Mouse (Mus musculus): ENCODE measurements at regions not wholly inside any gene's neighbourhood (a gene's known extent, or its start where the extent isn't known, plus 50 kb on each side); places are given as distances from the start of the nearest gene placed in this dataset.

DNA sequence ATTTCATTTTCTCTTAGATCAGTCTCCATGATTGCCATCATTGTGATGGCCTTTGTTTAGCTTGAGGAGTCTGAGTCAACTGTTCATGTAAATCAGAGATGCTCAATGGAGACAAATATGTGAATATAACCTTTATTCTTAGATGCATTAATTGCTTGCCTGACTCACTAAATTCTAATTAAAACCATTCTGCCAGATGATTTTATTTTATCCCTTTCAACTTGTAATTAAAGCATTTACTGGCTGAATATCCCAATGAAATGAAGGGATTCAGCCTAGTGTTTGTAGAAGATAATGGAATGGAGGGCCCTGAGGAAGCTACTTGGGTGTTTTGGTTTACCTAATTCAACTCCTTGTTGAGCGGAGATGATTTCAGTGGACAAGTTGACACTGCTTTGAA, 777.1 kb upstream of the Auts2 start:
- Histone ChIP-seq H3K27me3 (replicated peaks) (no peaks in the 10 kb centered on the region), H3K9ac (ENCODE audit: insufficient read depth, low read depth) (no peak overlapping the region), H3K9me3 (replicated peaks; ENCODE audit: low read length) (peaks cover 45% of the 10 kb centered on the region), H3K4me1 (ENCODE audit: control insufficient read depth in 1 of 2, insufficient read depth in 2 of 2) (no peaks in the 10 kb centered on the region), H3K79me2 (replicated peaks; ENCODE audit: control insufficient read depth, extremely low read depth, insufficient read depth, poor library complexity, severe bottlenecking) (no peaks in the 10 kb centered on the region), H3K4me2 (ENCODE audit: insufficient read depth, low read depth, poor library complexity, severe bottlenecking) (no peak overlapping the region), H3K36me3 (replicated peaks in 1 of 2; ENCODE audit: control insufficient read depth in 1 of 2, insufficient read depth in 1 of 2, low read length in 1 of 2) (no peaks in the 10 kb centered on the region), H3K27ac (ENCODE audit: insufficient read depth, low read depth) (no peak overlapping the region), H3K4me3 (replicated peaks in 1 of 3; ENCODE audit: low read depth in 2 of 3, low read length in 2 of 3, poor library complexity in 1 of 3) (no peak overlapping the region)
- dilution Hi-C loops (cut with MboI; ENCODE audit: extremely low pct_ligation_motif_present, extremely low pct_unique_long_range_greater_than_20kb, low sequenced_read_pairs), result no loop called here
- in situ Hi-C loops (cut with MboI; ENCODE audit: low pct_ligation_motif_present, low pct_unique_long_range_greater_than_20kb, low sequenced_read_pairs), result no loop called here
- no peak for TF ChIP-seq CTCF (conservative IDR thresholded peaks at IDR 0.05 in 1 of 2, IDR thresholded peaks at IDR 0.05 in 1 of 2; ENCODE audit: low read depth in 2 of 2, low read length in 2 of 2)
- no peak for TF ChIP-seq TBP (conservative IDR thresholded peaks at IDR 0.05; ENCODE audit: low read depth, low read length)
- no peak for TF ChIP-seq ZC3H11A (IDR thresholded peaks at IDR 0.05; ENCODE audit: low read depth, low read length)
- TF ChIP-seq MEF2A (IDR thresholded peaks at IDR 0.05; ENCODE audit: borderline replicate concordance, low read depth, low read length), result no peak
- TF ChIP-seq ZKSCAN1 (IDR thresholded peaks at IDR 0.05; ENCODE audit: borderline replicate concordance, low read depth, low read length), result no peak
- TF ChIP-seq ZMIZ1 (IDR thresholded peaks at IDR 0.05; ENCODE audit: low read depth, low read length), result no peak
- no peak for TF ChIP-seq NELFE (IDR thresholded peaks at IDR 0.05; ENCODE audit: low read depth, low read length)
- no peak for TF ChIP-seq TCF12 (IDR thresholded peaks at IDR 0.05; ENCODE audit: low read depth, low read length)
- TF ChIP-seq MAZ (IDR thresholded peaks at IDR 0.05; ENCODE audit: low read depth, low read length), result no peak
- TF ChIP-seq BHLHE40 (IDR thresholded peaks at IDR 0.05; ENCODE audit: low read depth, low read length), result no peak
- no peak for DNase-seq (ENCODE audit: extremely low read depth)

DNA sequence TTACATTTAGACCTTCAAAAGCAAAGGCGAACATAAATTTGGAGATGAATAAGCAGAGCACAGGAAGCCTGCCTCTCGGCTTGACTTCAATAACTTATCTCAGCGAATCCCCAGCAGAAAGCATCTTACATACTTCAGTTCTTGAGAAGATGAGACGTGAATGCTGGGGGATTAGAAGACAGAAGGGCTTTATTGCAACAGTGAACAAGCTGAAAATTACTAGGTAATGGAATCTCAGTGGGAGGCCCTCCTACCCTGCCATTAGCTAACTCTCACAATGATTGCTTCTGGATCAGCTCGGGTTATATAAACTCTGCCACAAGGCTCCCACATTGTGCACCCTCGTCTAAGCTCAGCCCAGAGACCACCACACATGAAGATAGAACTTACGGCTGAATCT, 770.9 kb upstream of the Auts2 start:
- no peak overlapping the region for H3K9ac ChIP-seq (ENCODE audit: insufficient read depth, low read depth)

More for the DNA sequence above, 770.9 kb upstream of the Auts2 start:
- Histone ChIP-seq H3K4me2 (ENCODE audit: insufficient read depth, low read depth, poor library complexity, severe bottlenecking) (no peak overlapping the region), H3K27ac (ENCODE audit: insufficient read depth, low read depth) (no peak overlapping the region), H3K36me3 (replicated peaks in 1 of 2; ENCODE audit: control insufficient read depth in 1 of 2, insufficient read depth in 1 of 2, low read length in 1 of 2) (no peaks in the 10 kb centered on the region), H3K9me3 (replicated peaks; ENCODE audit: low read length) (peaks cover 75% of the 10 kb centered on the region), H3K79me2 (replicated peaks; ENCODE audit: control insufficient read depth, extremely low read depth, insufficient read depth, poor library complexity, severe bottlenecking) (no peaks in the 10 kb centered on the region), H3K27me3 (replicated peaks) (no peaks in the 10 kb centered on the region), H3K4me3 (replicated peaks in 1 of 3; ENCODE audit: low read depth in 2 of 3, low read length in 2 of 3, poor library complexity in 1 of 3) (no peak overlapping the region), H3K4me1 (ENCODE audit: control insufficient read depth in 1 of 2, insufficient read depth in 2 of 2) (no peaks in the 10 kb centered on the region)
- dilution Hi-C loops (cut with MboI; ENCODE audit: extremely low pct_ligation_motif_present, extremely low pct_unique_long_range_greater_than_20kb, low sequenced_read_pairs), result no loop called here
- in situ Hi-C loops (cut with MboI; ENCODE audit: low pct_ligation_motif_present, low pct_unique_long_range_greater_than_20kb, low sequenced_read_pairs), result no loop called here
- no peak for TF ChIP-seq USF1 (IDR thresholded peaks at IDR 0.05; ENCODE audit: low read depth, low read length)
- TF ChIP-seq JUND (conservative IDR thresholded peaks at IDR 0.05; ENCODE audit: low read depth, low read length), result no peak
- no peak for TF ChIP-seq USF2 (conservative IDR thresholded peaks at IDR 0.05; ENCODE audit: low read depth, low read length)
- TF ChIP-seq CHD1 (IDR thresholded peaks at IDR 0.05; ENCODE audit: low read depth, low read length), result no peak
- TF ChIP-seq JUN (IDR thresholded peaks at IDR 0.05; ENCODE audit: insufficient read depth, low read depth, low read length), result no peak
- no peak for TF ChIP-seq RAD21 (IDR thresholded peaks at IDR 0.05; ENCODE audit: low read depth, low read length)
- no peak for TF ChIP-seq CTCF (conservative IDR thresholded peaks at IDR 0.05 in 1 of 2, IDR thresholded peaks at IDR 0.05 in 1 of 2; ENCODE audit: low read depth in 2 of 2, low read length in 2 of 2)
- no peak for TF ChIP-seq ZKSCAN1 (IDR thresholded peaks at IDR 0.05; ENCODE audit: borderline replicate concordance, low read depth, low read length)
- DNase-seq (ENCODE audit: extremely low read depth), result no peak

Measured in CH12.LX (cell line).